Mouse (Mus musculus): ENCODE measurements around the gene A730015C16Rik. TPM values are rescaled to one million over a fixed set of nuclear protein-coding genes. Genes with fewer than 3 reads are reported as not detected.

A730015C16Rik gene
- polyA plus RNA-seq, 2 experiments: 0.23 TPM; not detected in 1

- H3K4me3 ChIP-seq (ENCODE audit: insufficient read depth in 1 of 2, low read depth in 2 of 2, low read length in 2 of 2): peak overlapping the region; percentile 85 to 98
- H3K9ac ChIP-seq (replicated peaks): peak overlapping the region; percentile 79
- ATAC-seq (ENCODE audit: insufficient read depth): no peak
- no peaks in the 10 kb centered on the region for H3K9me3 ChIP-seq (ENCODE audit: control insufficient read depth, low read length)
- no peak overlapping the region; the same call in none of the 2 replicates for H3K27ac ChIP-seq
- 2% methylated on average over 15 of the region's 15 CpGs for WGBS (ENCODE audit: insufficient replicate concordance)
- TF ChIP-seq EP300 (IDR thresholded peaks at IDR 0.05; ENCODE audit: low read depth): no peak
- no peak for TF ChIP-seq CTCF (IDR thresholded peaks at IDR 0.05; ENCODE audit: low read depth)
- H3K27me3 ChIP-seq (ENCODE audit: control insufficient read depth, insufficient read depth, low read length): no peaks in the 10 kb centered on the region
- peaks cover 7 to 15% of the 10 kb centered on the region in 2 experiments for H3K4me1 ChIP-seq (replicated peaks; ENCODE audit: control insufficient read depth in 2 of 2, insufficient read depth in 2 of 2, low read length in 1 of 2)
- peaks cover 3% of the 10 kb centered on the region; the same call in 1 of the 2 replicates for H3K36me3 ChIP-seq (replicated peaks; ENCODE audit: control insufficient read depth, insufficient read depth, low read depth)
- DNase-seq (ENCODE audit: low read depth in 3 of 3, low spot score in 3 of 3): no peak
- H3K4me2 ChIP-seq (ENCODE audit: low read depth): peak overlapping the region; percentile 94
Observed at GRCm38 (mm10) chr4:108834971-108835311, 13.5 kb downstream of the A730015C16Rik start.

DNA sequence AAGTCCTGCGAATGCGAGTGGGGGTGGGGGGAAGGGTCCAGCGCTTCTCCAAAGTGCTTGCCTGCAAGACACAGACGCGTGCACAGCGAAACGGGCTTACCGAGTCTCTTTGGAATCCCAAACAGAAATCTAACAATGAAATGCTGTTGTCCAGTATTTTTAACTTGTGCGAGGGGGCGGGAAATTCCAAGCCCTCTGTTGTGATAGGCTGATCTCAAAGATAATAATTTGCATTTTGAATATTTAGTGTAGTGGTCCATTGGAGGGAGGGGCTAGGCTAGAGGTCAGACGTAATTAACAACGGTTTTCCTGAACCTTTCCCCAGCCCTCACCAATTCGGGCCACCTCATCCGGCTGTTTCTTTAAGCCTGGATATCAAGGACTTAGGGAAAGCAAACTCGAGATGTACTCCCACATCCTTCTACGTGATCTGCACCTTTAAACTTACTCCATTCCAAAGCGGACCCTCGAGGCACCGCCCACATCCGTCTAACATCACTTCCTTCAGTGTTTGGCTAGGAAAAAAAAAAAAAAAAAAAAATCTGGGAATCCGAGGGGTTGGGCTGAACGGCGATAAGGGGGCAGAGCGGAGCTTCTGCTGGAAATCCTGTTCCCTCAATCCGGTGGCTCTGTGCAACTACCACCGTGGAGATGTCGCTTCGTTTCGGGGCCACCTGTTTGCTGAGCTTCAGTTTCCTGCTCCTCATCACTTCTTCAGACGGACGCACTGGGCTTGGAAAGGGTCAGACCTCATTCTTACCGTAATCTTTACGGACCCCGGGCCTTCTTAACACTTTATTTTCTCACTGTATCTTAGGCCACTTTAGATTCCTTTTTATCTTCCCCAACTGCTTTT lies 14.1 kb downstream of the A730015C16Rik start, which contains the start of gene Txndc12:
Txndc12 (plus strand) TSS at position 487 of the 856 bp plus-strand sequence.
- H3K9ac ChIP-seq (replicated peaks): peak within 1 kb of the TSS; percentile 90
- peaks cover 7 to 15% of the 10 kb centered on the region in 2 experiments for H3K4me1 ChIP-seq (replicated peaks; ENCODE audit: control insufficient read depth in 2 of 2, insufficient read depth in 2 of 2, low read length in 1 of 2)
- peak within 1 kb of the TSS; percentile 89 for H3K27ac ChIP-seq
- peak within 1 kb of the TSS; percentile 94 for H3K4me2 ChIP-seq (ENCODE audit: low read depth)
- peaks cover 4% of the 10 kb centered on the region; the same call in 1 of the 2 replicates for H3K36me3 ChIP-seq (replicated peaks; ENCODE audit: control insufficient read depth, insufficient read depth, low read depth)
- peak; percentile 63 to 74 (median 68) for DNase-seq (ENCODE audit: low read depth in 3 of 3, low spot score in 3 of 3)
- ATAC-seq (ENCODE audit: insufficient read depth): peak; percentile 52
- WGBS (ENCODE audit: insufficient replicate concordance): under 1% methylated on average over 34 of the region's 34 CpGs
- no peaks in the 10 kb centered on the region for H3K27me3 ChIP-seq (ENCODE audit: control insufficient read depth, insufficient read depth, low read length)
- peak within 1 kb of the TSS; percentile 98 to 99 for H3K4me3 ChIP-seq (ENCODE audit: insufficient read depth in 1 of 2, low read depth in 2 of 2, low read length in 2 of 2)
- TF ChIP-seq EP300 (IDR thresholded peaks at IDR 0.05; ENCODE audit: low read depth) (peak; percentile 2; the same call in 1 of the 2 replicates), CTCF (IDR thresholded peaks at IDR 0.05; ENCODE audit: low read depth) (no peak)
- H3K9me3 ChIP-seq (ENCODE audit: control insufficient read depth, low read length): no peaks in the 10 kb centered on the region

DNA sequence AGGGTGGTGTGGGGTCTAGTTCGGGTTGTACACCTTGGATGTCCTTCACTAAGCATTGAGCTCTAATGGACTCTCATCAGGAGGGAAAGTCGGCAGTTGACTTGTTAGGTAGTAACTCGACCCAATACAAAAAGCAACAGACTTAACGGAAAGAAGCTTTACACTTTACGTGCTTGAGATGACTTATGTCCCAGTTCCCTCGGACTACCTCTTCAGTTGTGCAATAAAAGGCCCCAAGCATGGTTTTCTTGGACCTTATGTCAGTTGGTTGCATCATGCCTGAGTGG lies 14.6 kb downstream of the A730015C16Rik start:
- Histone ChIP-seq H3K4me1 (replicated peaks; ENCODE audit: control insufficient read depth in 2 of 2, insufficient read depth in 2 of 2, low read length in 1 of 2) (peaks cover 7 to 15% of the 10 kb centered on the region in 2 experiments), H3K27ac (peak overlapping the region; percentile 89), H3K9ac (replicated peaks) (peak overlapping the region; percentile 79), H3K9me3 (ENCODE audit: control insufficient read depth, low read length) (no peaks in the 10 kb centered on the region), H3K4me2 (ENCODE audit: low read depth) (peak overlapping the region; percentile 94), H3K27me3 (ENCODE audit: control insufficient read depth, insufficient read depth, low read length) (no peaks in the 10 kb centered on the region), H3K4me3 (ENCODE audit: insufficient read depth in 1 of 2, low read depth in 2 of 2, low read length in 2 of 2) (peak overlapping the region; percentile 85 to 98), H3K36me3 (replicated peaks; ENCODE audit: control insufficient read depth, insufficient read depth, low read depth) (peaks cover 4% of the 10 kb centered on the region; the same call in 1 of the 2 replicates)
- TF ChIP-seq CTCF (IDR thresholded peaks at IDR 0.05; ENCODE audit: low read depth) (no peak), EP300 (IDR thresholded peaks at IDR 0.05; ENCODE audit: low read depth) (0 out of 2 replicates have a peak, but pooled peaks have one; percentile 5)
- DNase-seq (ENCODE audit: low read depth in 3 of 3, low spot score in 3 of 3) (no peak), ATAC-seq (ENCODE audit: insufficient read depth) (no peak; the same call in 1 of the 2 replicates)
- WGBS (ENCODE audit: insufficient replicate concordance): 0% methylated on average over 6 of the region's 6 CpGs

GRCm38 (mm10) chr4:108832916-108833827 lies 15.2 kb downstream of the A730015C16Rik start, which contains the start of gene Btf3l4:
Gene Btf3l4 (minus strand): TSS chr4:108833614.
- ATAC-seq (ENCODE audit: insufficient read depth): peak; percentile 94

More at GRCm38 (mm10) chr4:108832916-108833827, 15.2 kb downstream of the A730015C16Rik start, which contains the start of gene Btf3l4:
- 0% methylated on average over 67 of the region's 73 CpGs for WGBS (ENCODE audit: insufficient replicate concordance)
- peak within 1 kb of the TSS; percentile 90 for H3K9ac ChIP-seq (replicated peaks)
- H3K36me3 ChIP-seq (replicated peaks; ENCODE audit: control insufficient read depth, insufficient read depth, low read depth): peaks cover 4% of the 10 kb centered on the region; the same call in 1 of the 2 replicates
- H3K4me2 ChIP-seq (ENCODE audit: low read depth): peak within 1 kb of the TSS; percentile 94
- H3K27ac ChIP-seq: peak within 1 kb of the TSS; percentile 89
- H3K4me1 ChIP-seq (replicated peaks; ENCODE audit: control insufficient read depth in 2 of 2, insufficient read depth in 2 of 2, low read length in 1 of 2): peaks cover 7 to 15% of the 10 kb centered on the region in 2 experiments
- peak; percentile 86 to 88 (median 88) for DNase-seq (ENCODE audit: low read depth in 3 of 3, low spot score in 3 of 3)
- H3K4me3 ChIP-seq (ENCODE audit: insufficient read depth in 1 of 2, low read depth in 2 of 2, low read length in 2 of 2): peak within 1 kb of the TSS; percentile 98 to 99
- TF ChIP-seq EP300 (IDR thresholded peaks at IDR 0.05; ENCODE audit: low read depth) (no peak), CTCF (IDR thresholded peaks at IDR 0.05; ENCODE audit: low read depth) (no peak)
- H3K9me3 ChIP-seq (ENCODE audit: control insufficient read depth, low read length): no peaks in the 10 kb centered on the region
- H3K27me3 ChIP-seq (ENCODE audit: control insufficient read depth, insufficient read depth, low read length): no peaks in the 10 kb centered on the region
